Mouse (Mus musculus) hindbrain, embryonic 12.5 days (tissue): ENCODE data around the gene Derl3. TPM values are rescaled to one million over a fixed set of nuclear protein-coding genes. Genes with fewer than 3 reads are reported as not detected.
"Not testable (repeated sequence)": the region's sequence is repeated elsewhere in the genome, so short reads cannot be mapped to it uniquely, and the experiment has no call there.

Source experiments
- ATAC-seq: fragments of 200-750 bp; cut with Nextera tagmentation; 2 replicates; pipeline ENCODE4 v1.8.0; 2017; ENCODE audit warnings: moderate TSS enrichment; ENCODE audit not compliant: low FRiP score
- H3K27ac ChIP-seq: fragments of 300-500 bp; sonication (generic); 2 replicates; pipeline ENCODE4 v1.5.1; 2016; ENCODE audit warnings: mild to moderate bottlenecking
- H3K27me3 ChIP-seq: fragments of 300-500 bp; sonication (generic); 2 replicates; pipeline ENCODE4 v1.6.1; 2016; ENCODE audit warnings: mild to moderate bottlenecking
- H3K36me3 ChIP-seq: fragments of 300-500 bp; sonication (generic); 2 replicates; pipeline ENCODE4 v1.6.1; 2016; ENCODE audit warnings: mild to moderate bottlenecking
- H3K4me1 ChIP-seq: fragments of 300-500 bp; sonication (generic); 2 replicates; pipeline ENCODE4 v1.6.1; 2016
- H3K4me2 ChIP-seq: fragments of 300-500 bp; sonication (generic); replicated peaks from 2 replicates; pipeline ENCODE4 v1.6.1; 2016; ENCODE audit warnings: mild to moderate bottlenecking
- H3K4me3 ChIP-seq: fragments of 300-500 bp; sonication (generic); 2 replicates; pipeline ENCODE4 v1.5.1; 2016; ENCODE audit warnings: mild to moderate bottlenecking
- H3K9ac ChIP-seq: fragments of 300-500 bp; sonication (generic); 2 replicates; pipeline ENCODE4 v1.6.1; 2016; ENCODE audit warnings: mild to moderate bottlenecking, moderate library complexity
- H3K9me3 ChIP-seq: fragments of 300-500 bp; sonication (generic); replicated peaks from 2 replicates; pipeline ENCODE4 v1.6.1; 2016; ENCODE audit warnings: mild to moderate bottlenecking
- WGBS: fragments of 180-500 bp; shearing (Covaris S2); methylation state at CpG from one replicate; pipeline ENCODE4 v1.1.7; 2016; 5-methylcytosine and 5-hydroxymethylcytosine counted together
- polyA plus RNA-seq: library from polyadenylated mRNA; unstranded; fragments of >200 nt; fragmentation: Nextera tagmentation; extraction: Ambion mirVana; gene quantifications from 2 replicates; pipeline ENCODE4 v1.2.1, GENCODE M21; 2016

The Derl3 gene
- polyA plus RNA-seq, 1 experiment from 2014 or later, result 2.9 TPM

GRCm38 (mm10) chr10:75856155-75856907, 36.9 kb upstream of the Derl3 start:
- no peak overlapping the region for H3K4me2 ChIP-seq
- 80% methylated on average over 11 of the region's 11 CpGs for WGBS
- no peak overlapping the region for H3K27ac ChIP-seq
- no peak for ATAC-seq
- 0 out of 2 replicates have a peak, but pooled peaks cover 3% of the 10 kb centered on the region for H3K27me3 ChIP-seq
- no peak overlapping the region for H3K9ac ChIP-seq
- no peak overlapping the region for H3K4me3 ChIP-seq
- no peaks in the 10 kb centered on the region for H3K9me3 ChIP-seq
- peaks cover 21% of the 10 kb centered on the region for H3K36me3 ChIP-seq
- H3K4me1 ChIP-seq, result peaks cover 39% of the 10 kb centered on the region

- Histone ChIP-seq H3K9ac (no peak overlapping the region), H3K4me3 (no peak overlapping the region), H3K27me3 (no peaks in the 10 kb centered on the region), H3K27ac (no peak overlapping the region), H3K4me2 (no peak overlapping the region), H3K4me1 (peaks cover 36% of the 10 kb centered on the region), H3K36me3 (peaks cover 21% of the 10 kb centered on the region), H3K9me3 (no peaks in the 10 kb centered on the region)
- WGBS, result 80% methylated on average over 3 of the region's 3 CpGs
- ATAC-seq, result no peak
Measured at GRCm38 (mm10) chr10:75856976-75857375, 36.2 kb upstream of the Derl3 start.

GRCm38 (mm10) chr10:75857598-75857997, 35.6 kb upstream of the Derl3 start:
- no peaks in the 10 kb centered on the region for H3K27me3 ChIP-seq
- H3K4me2 ChIP-seq, result no peak overlapping the region
- no peaks in the 10 kb centered on the region for H3K9me3 ChIP-seq
- ATAC-seq, result no peak
- H3K4me1 ChIP-seq, result peaks cover 34% of the 10 kb centered on the region
- H3K27ac ChIP-seq, result no peak overlapping the region
- no peak overlapping the region for H3K4me3 ChIP-seq
- H3K9ac ChIP-seq, result peak overlapping the region; percentile 24; the same call in 1 of the 2 replicates
- WGBS, result 96% methylated on average over 4 of the region's 4 CpGs
- peaks cover 21% of the 10 kb centered on the region for H3K36me3 ChIP-seq

GRCm38 (mm10) chr10:75859107-75859746, 34.0 kb upstream of the Derl3 start:
- peak; percentile 69 for ATAC-seq
- H3K4me3 ChIP-seq, result peak overlapping the region; percentile 67
- 2% methylated on average over 27 of the region's 27 CpGs for WGBS

GRCm38 (mm10) chr10:75859786-75860470, 33.3 kb upstream of the Derl3 start, which contains the start of gene Mif:
Gene Mif, minus strand, starts transcription at chr10:75860240.
- Histone ChIP-seq H3K9ac (peak within 1 kb of the TSS; percentile 76), H3K4me3 (peak within 1 kb of the TSS; percentile 67), H3K27ac (peak within 1 kb of the TSS; percentile 95), H3K4me1 (peaks cover 34% of the 10 kb centered on the region), H3K4me2 (peak within 1 kb of the TSS; percentile 67), H3K36me3 (peaks cover 21% of the 10 kb centered on the region)
- under 1% methylated on average over 44 of the region's 46 CpGs for WGBS
- H3K27me3 ChIP-seq, H3K9me3 ChIP-seq: not testable (repeated sequence)
- ATAC-seq, result peak; percentile 95

More at GRCm38 (mm10) chr10:75859107-75859746, 34.0 kb upstream of the Derl3 start:
- Histone ChIP-seq H3K4me1 (peaks cover 34% of the 10 kb centered on the region), H3K9ac (peak overlapping the region; percentile 76), H3K4me2 (peak overlapping the region; percentile 67), H3K9me3 (no peaks in the 10 kb centered on the region), H3K27ac (peak overlapping the region; percentile 95), H3K36me3 (peaks cover 21% of the 10 kb centered on the region), H3K27me3 (no peaks in the 10 kb centered on the region)

- Histone ChIP-seq H3K4me2 (peak overlapping the region; percentile 67), H3K36me3 (peaks cover 21% of the 10 kb centered on the region), H3K4me3 (no peak overlapping the region), H3K27ac (peak overlapping the region; percentile 95), H3K27me3 (no peaks in the 10 kb centered on the region), H3K9me3 (no peaks in the 10 kb centered on the region), H3K4me1 (peaks cover 34% of the 10 kb centered on the region), H3K9ac (no peak overlapping the region)
- ATAC-seq, result no peak; the same call in 1 of the 2 replicates
- 21% methylated on average over 7 of the region's 7 CpGs for WGBS
Measured at GRCm38 (mm10) chr10:75860746-75861145, 32.5 kb upstream of the Derl3 start.

GRCm38 (mm10) chr10:75861587-75861986, 31.6 kb upstream of the Derl3 start:
- Histone ChIP-seq H3K4me1 (peaks cover 34% of the 10 kb centered on the region), H3K9ac (no peak overlapping the region), H3K36me3 (peaks cover 18% of the 10 kb centered on the region), H3K9me3 (no peaks in the 10 kb centered on the region), H3K27me3 (no peaks in the 10 kb centered on the region), H3K27ac (0 out of 2 replicates have a peak overlapping the region, but pooled peaks have one; percentile 4), H3K4me3 (no peak overlapping the region), H3K4me2 (no peak overlapping the region)
- ATAC-seq, result no peak
- 57% methylated on average over 5 of the region's 5 CpGs for WGBS

GRCm38 (mm10) chr10:75872025-75872914, 20.9 kb upstream of the Derl3 start:
- H3K27me3 ChIP-seq, result no peaks in the 10 kb centered on the region
- H3K9ac ChIP-seq, result peak overlapping the region; percentile 53
- peak; percentile 57 for ATAC-seq
- peak overlapping the region; percentile 31 for H3K4me3 ChIP-seq
- peak overlapping the region; percentile 89 for H3K27ac ChIP-seq
- 35% methylated on average over 10 of the region's 10 CpGs for WGBS
- H3K36me3 ChIP-seq, result no peaks in the 10 kb centered on the region
- no peaks in the 10 kb centered on the region for H3K9me3 ChIP-seq
- peaks cover 15% of the 10 kb centered on the region for H3K4me1 ChIP-seq
- peak overlapping the region; percentile 56 for H3K4me2 ChIP-seq

- Histone ChIP-seq H3K4me2 (peak overlapping the region; percentile 56), H3K4me3 (peak overlapping the region; percentile 31), H3K27ac (peak overlapping the region; percentile 89), H3K36me3 (no peaks in the 10 kb centered on the region), H3K4me1 (peaks cover 15% of the 10 kb centered on the region), H3K27me3 (no peaks in the 10 kb centered on the region), H3K9me3 (no peaks in the 10 kb centered on the region), H3K9ac (peak overlapping the region; percentile 57)
- peak; percentile 99 for ATAC-seq
- 1% methylated on average over 11 of the region's 11 CpGs for WGBS
Measured at GRCm38 (mm10) chr10:75872915-75873542, 20.2 kb upstream of the Derl3 start.

- Histone ChIP-seq H3K9me3 (no peaks in the 10 kb centered on the region), H3K27ac (peak overlapping the region; percentile 89), H3K4me3 (peak overlapping the region; percentile 31), H3K4me1 (peaks cover 15% of the 10 kb centered on the region), H3K27me3 (no peaks in the 10 kb centered on the region), H3K9ac (peak overlapping the region; percentile 57), H3K4me2 (peak overlapping the region; percentile 56), H3K36me3 (no peaks in the 10 kb centered on the region)
- ATAC-seq, result no peak
- WGBS, result 16% methylated on average over 10 of the region's 10 CpGs
Measured at GRCm38 (mm10) chr10:75873543-75874170, 19.6 kb upstream of the Derl3 start.

- H3K4me1 ChIP-seq, result peaks cover 22% of the 10 kb centered on the region
- no peak for ATAC-seq
- no peaks in the 10 kb centered on the region; the same call in 1 of the 2 replicates for H3K27me3 ChIP-seq
- H3K9ac ChIP-seq, result no peak overlapping the region
- H3K4me2 ChIP-seq, result no peak overlapping the region
- no peaks in the 10 kb centered on the region for H3K9me3 ChIP-seq
- H3K27ac ChIP-seq, result no peak overlapping the region
- 87% methylated on average over 3 of the region's 3 CpGs for WGBS
- no peak overlapping the region for H3K4me3 ChIP-seq
- H3K36me3 ChIP-seq, result no peaks in the 10 kb centered on the region
Measured at GRCm38 (mm10) chr10:75878836-75879235, 14.4 kb upstream of the Derl3 start.
